Mouse (Mus musculus): ENCODE data around the gene Comt. TPM values are rescaled to one million over a fixed set of nuclear protein-coding genes. Genes with fewer than 3 reads are reported as not detected.

Comt gene
- polyA plus RNA-seq, 1 experiment from 2014 or later = 123 TPM

- Histone ChIP-seq H3K4me3 (ENCODE audit: low read length) (no peak overlapping the region), H3K27me3 (replicated peaks; ENCODE audit: control insufficient read depth, insufficient read depth, low read length) (no peaks in the 10 kb centered on the region), H3K4me2 (ENCODE audit: low read length) (no peak overlapping the region), H3K4me1 (ENCODE audit: control insufficient read depth, insufficient read depth, low read depth, low read length) (peaks cover 64% of the 10 kb centered on the region), H3K9me3 (ENCODE audit: control insufficient read depth, low read length) (no peaks in the 10 kb centered on the region), H3K9ac (ENCODE audit: low read depth, low read length) (no peak overlapping the region), H3K36me3 (ENCODE audit: control insufficient read depth, insufficient read depth, low read length) (no peaks in the 10 kb centered on the region), H3K27ac (ENCODE audit: low read depth, low read length) (no peak overlapping the region)
- no peak for ATAC-seq
- WGBS = 4% methylated on average over 3 of the region's 3 CpGs
Measured at GRCm38 (mm10) chr16:18383756-18384155, 42.9 kb downstream of the Comt start.

- H3K4me2 ChIP-seq (ENCODE audit: low read length) = no peak overlapping the region
- no peak overlapping the region for H3K4me3 ChIP-seq (ENCODE audit: low read length)
- 71% methylated on average over 9 of the region's 9 CpGs for WGBS
- no peaks in the 10 kb centered on the region for H3K9me3 ChIP-seq (ENCODE audit: control insufficient read depth, low read length)
- H3K27ac ChIP-seq (ENCODE audit: low read depth, low read length) = no peak overlapping the region
- no peak for ATAC-seq
- no peaks in the 10 kb centered on the region for H3K27me3 ChIP-seq (replicated peaks; ENCODE audit: control insufficient read depth, insufficient read depth, low read length)
- H3K36me3 ChIP-seq (ENCODE audit: control insufficient read depth, insufficient read depth, low read length) = no peaks in the 10 kb centered on the region
- no peak overlapping the region for H3K9ac ChIP-seq (ENCODE audit: low read depth, low read length)
- H3K4me1 ChIP-seq (ENCODE audit: control insufficient read depth, insufficient read depth, low read depth, low read length) = peaks cover 60% of the 10 kb centered on the region
Measured at GRCm38 (mm10) chr16:18383045-18383726, 43.5 kb downstream of the Comt start.

- H3K27ac ChIP-seq (ENCODE audit: low read depth, low read length) = peak overlapping the region; percentile 41
- ATAC-seq = peak; percentile 14; the same call in 1 of the 2 replicates
- no peak overlapping the region for H3K4me2 ChIP-seq (ENCODE audit: low read length)
- 42% methylated on average over 6 of the region's 6 CpGs for WGBS
- H3K4me1 ChIP-seq (ENCODE audit: control insufficient read depth, insufficient read depth, low read depth, low read length) = peaks cover 47% of the 10 kb centered on the region
- H3K9ac ChIP-seq (ENCODE audit: low read depth, low read length) = no peak overlapping the region
- no peak overlapping the region for H3K4me3 ChIP-seq (ENCODE audit: low read length)
- no peaks in the 10 kb centered on the region for H3K36me3 ChIP-seq (ENCODE audit: control insufficient read depth, insufficient read depth, low read length)
- H3K9me3 ChIP-seq (ENCODE audit: control insufficient read depth, low read length) = no peaks in the 10 kb centered on the region
- H3K27me3 ChIP-seq (replicated peaks; ENCODE audit: control insufficient read depth, insufficient read depth, low read length) = no peaks in the 10 kb centered on the region
Measured at GRCm38 (mm10) chr16:18381621-18382258, 44.9 kb downstream of the Comt start.

DNA sequence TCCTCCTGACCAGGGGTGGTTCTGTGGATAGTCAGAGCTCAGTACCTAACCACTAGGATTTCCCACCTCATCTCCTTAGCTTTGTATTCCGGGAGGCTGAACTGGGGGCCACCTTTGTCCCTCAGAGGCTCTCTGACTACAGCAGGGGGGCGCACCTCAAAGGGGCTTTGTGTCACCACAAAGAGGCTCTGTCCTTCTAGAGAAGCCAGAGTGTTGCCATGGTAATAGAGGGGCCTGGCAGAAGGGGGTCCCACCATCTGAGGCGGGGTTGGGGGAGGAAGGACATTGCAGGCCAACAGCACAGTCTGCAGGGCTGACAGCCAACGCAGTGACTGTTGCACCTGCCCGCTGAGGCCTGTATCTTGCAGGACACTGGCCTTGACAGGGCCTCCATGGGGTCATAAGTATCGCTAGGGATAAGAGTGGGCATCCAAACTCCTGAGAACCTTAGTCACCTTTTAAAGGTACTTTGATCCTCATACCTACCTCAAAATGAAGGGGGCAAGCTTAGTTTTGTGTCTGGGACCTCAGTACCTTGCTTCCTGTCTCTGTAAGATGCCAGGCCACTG lies 46.1 kb downstream of the Comt start:
- Histone ChIP-seq H3K36me3 (ENCODE audit: control insufficient read depth, insufficient read depth, low read length) (no peaks in the 10 kb centered on the region), H3K9ac (ENCODE audit: low read depth, low read length) (no peak overlapping the region), H3K4me2 (ENCODE audit: low read length) (no peak overlapping the region), H3K27me3 (replicated peaks; ENCODE audit: control insufficient read depth, insufficient read depth, low read length) (no peaks in the 10 kb centered on the region), H3K27ac (ENCODE audit: low read depth, low read length) (peak overlapping the region; percentile 48), H3K9me3 (ENCODE audit: control insufficient read depth, low read length) (no peaks in the 10 kb centered on the region), H3K4me3 (ENCODE audit: low read length) (no peak overlapping the region), H3K4me1 (ENCODE audit: control insufficient read depth, insufficient read depth, low read depth, low read length) (peaks cover 46% of the 10 kb centered on the region)
- 5% methylated on average over 6 of the region's 6 CpGs for WGBS
- ATAC-seq = peak; percentile 82

DNA sequence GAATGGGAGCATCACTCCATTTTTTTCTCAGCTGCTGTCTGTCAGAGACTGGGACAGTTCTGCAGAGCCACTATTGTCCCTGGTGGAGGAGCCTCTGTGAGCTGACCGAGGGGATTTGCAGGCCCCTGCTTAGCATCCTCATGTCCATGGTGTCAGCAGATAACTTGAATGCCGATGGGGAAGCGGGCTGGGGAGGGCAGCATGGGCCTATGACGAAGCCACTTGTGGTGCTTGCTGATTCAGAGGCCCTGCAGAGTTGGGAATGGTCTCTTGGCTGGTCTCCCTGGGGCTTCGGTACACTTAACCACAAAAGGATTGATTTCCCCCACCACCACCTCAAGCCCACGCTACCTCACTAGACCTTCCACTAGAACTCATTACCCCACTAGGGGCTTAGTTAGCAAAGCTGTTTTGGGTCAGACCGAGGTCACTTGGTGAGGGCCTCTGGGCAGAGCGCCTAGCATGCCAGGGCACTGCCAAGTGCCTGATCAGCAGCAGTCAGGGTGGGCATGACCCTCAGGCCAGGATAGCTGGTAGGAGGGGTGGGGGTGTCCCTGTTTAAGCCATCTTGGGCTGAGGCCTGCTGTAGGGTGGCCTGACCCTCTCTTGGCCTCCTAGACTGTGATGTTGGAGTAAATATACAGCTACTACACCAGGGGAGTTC lies 47.2 kb downstream of the Comt start:
- Histone ChIP-seq H3K27ac (ENCODE audit: low read depth, low read length) (peak overlapping the region; percentile 48), H3K4me2 (ENCODE audit: low read length) (no peak overlapping the region), H3K4me3 (ENCODE audit: low read length) (no peak overlapping the region), H3K36me3 (ENCODE audit: control insufficient read depth, insufficient read depth, low read length) (no peaks in the 10 kb centered on the region), H3K4me1 (ENCODE audit: control insufficient read depth, insufficient read depth, low read depth, low read length) (peaks cover 46% of the 10 kb centered on the region), H3K9me3 (ENCODE audit: control insufficient read depth, low read length) (no peaks in the 10 kb centered on the region), H3K9ac (ENCODE audit: low read depth, low read length) (no peak overlapping the region; the same call in 1 of the 2 replicates), H3K27me3 (replicated peaks; ENCODE audit: control insufficient read depth, insufficient read depth, low read length) (no peaks in the 10 kb centered on the region)
- ATAC-seq = peak; percentile 17; the same call in 1 of the 2 replicates
- 48% methylated on average over 8 of the region's 8 CpGs for WGBS

DNA sequence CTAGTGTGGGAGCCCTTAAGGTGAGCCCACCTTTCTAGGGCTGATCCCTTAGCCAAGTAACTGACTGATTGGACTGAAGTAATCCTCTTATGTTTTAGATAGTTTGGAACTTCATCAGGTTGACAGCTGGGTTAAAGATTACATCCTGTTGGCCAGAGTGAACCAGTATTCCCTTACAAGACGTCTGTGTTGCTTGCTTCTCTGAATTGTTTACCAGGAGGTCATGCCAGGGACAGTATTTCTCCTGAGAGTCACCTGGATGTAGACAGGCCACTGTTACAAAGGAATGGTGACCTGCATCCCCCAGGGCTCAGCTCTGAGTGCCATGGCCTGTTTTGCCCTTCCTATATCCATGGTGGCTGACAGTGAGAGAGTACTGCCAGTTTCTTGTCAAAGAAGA lies 48.2 kb downstream of the Comt start:
- no peaks in the 10 kb centered on the region for H3K9me3 ChIP-seq (ENCODE audit: control insufficient read depth, low read length)
- H3K27ac ChIP-seq (ENCODE audit: low read depth, low read length) = no peak overlapping the region
- H3K4me1 ChIP-seq (ENCODE audit: control insufficient read depth, insufficient read depth, low read depth, low read length) = peaks cover 39% of the 10 kb centered on the region
- H3K36me3 ChIP-seq (ENCODE audit: control insufficient read depth, insufficient read depth, low read length) = no peaks in the 10 kb centered on the region
- ATAC-seq = no peak
- no peak overlapping the region for H3K4me2 ChIP-seq (ENCODE audit: low read length)
- 52% methylated on average over 1 of the region's 1 CpGs for WGBS
- no peaks in the 10 kb centered on the region for H3K27me3 ChIP-seq (replicated peaks; ENCODE audit: control insufficient read depth, insufficient read depth, low read length)
- H3K9ac ChIP-seq (ENCODE audit: low read depth, low read length) = no peak overlapping the region
- H3K4me3 ChIP-seq (ENCODE audit: low read length) = no peak overlapping the region

- peaks cover 31% of the 10 kb centered on the region for H3K4me1 ChIP-seq (ENCODE audit: control insufficient read depth, insufficient read depth, low read depth, low read length)
- H3K27me3 ChIP-seq (replicated peaks; ENCODE audit: control insufficient read depth, insufficient read depth, low read length) = no peaks in the 10 kb centered on the region
- H3K9me3 ChIP-seq (ENCODE audit: control insufficient read depth, low read length) = no peaks in the 10 kb centered on the region
- no peak overlapping the region for H3K27ac ChIP-seq (ENCODE audit: low read depth, low read length)
- H3K9ac ChIP-seq (ENCODE audit: low read depth, low read length) = no peak overlapping the region
- no peak for ATAC-seq
- no peak overlapping the region for H3K4me3 ChIP-seq (ENCODE audit: low read length)
- WGBS = 18% methylated on average over 3 of the region's 3 CpGs
- 0 out of 2 replicates have a peak, but pooled peaks cover under 1% of the 10 kb centered on the region for H3K36me3 ChIP-seq (ENCODE audit: control insufficient read depth, insufficient read depth, low read length)
- no peak overlapping the region for H3K4me2 ChIP-seq (ENCODE audit: low read length)
Measured at GRCm38 (mm10) chr16:18377203-18377602, 49.4 kb downstream of the Comt start.

DNA sequence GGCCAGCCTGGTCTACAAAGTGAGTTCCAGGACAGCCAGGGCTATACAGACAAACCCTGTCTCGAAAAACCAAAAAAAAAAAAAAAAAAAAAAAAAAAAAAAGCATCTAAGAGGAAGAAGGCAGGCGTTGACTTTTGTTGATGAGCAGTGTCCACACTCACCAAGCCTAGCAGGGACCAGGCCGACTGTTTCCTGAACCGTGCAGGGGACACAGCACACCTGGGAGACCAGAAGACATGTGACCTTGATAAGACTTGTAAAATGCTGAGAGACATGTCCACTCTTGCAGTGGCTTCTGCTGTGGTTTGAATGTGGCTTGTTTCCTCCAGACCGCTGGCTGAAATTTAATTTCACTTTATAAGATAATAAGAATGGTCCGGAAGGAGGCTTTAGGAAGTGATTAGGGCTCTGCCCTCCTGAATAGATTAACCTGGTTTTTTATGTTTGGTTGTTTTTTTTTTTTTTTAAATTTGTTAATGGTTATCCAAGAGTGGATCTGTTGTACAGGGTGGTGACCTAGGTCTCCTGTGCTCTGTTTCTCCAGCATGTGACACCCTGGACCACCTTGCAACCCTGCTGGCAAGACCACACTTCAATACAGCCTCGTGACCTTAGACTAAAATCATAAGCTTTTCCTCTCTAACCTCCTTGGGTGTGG lies 50.2 kb downstream of the Comt start:
- WGBS = 81% methylated on average over 7 of the region's 7 CpGs
- H3K4me2 ChIP-seq (ENCODE audit: low read length) = no peak overlapping the region

More for the DNA sequence above, 50.2 kb downstream of the Comt start:
- Histone ChIP-seq H3K4me1 (ENCODE audit: control insufficient read depth, insufficient read depth, low read depth, low read length) (peaks cover 23% of the 10 kb centered on the region), H3K27me3 (replicated peaks; ENCODE audit: control insufficient read depth, insufficient read depth, low read length) (no peaks in the 10 kb centered on the region), H3K4me3 (ENCODE audit: low read length) (no peak overlapping the region), H3K9me3 (ENCODE audit: control insufficient read depth, low read length) (no peaks in the 10 kb centered on the region), H3K9ac (ENCODE audit: low read depth, low read length) (no peak overlapping the region), H3K36me3 (ENCODE audit: control insufficient read depth, insufficient read depth, low read length) (0 out of 2 replicates have a peak, but pooled peaks cover 2% of the 10 kb centered on the region), H3K27ac (ENCODE audit: low read depth, low read length) (no peak overlapping the region)
- ATAC-seq = no peak

All from hindbrain, embryonic 16.5 days (tissue).